Mouse (Mus musculus) forebrain, embryonic 14.5 days (tissue): ENCODE data around the gene Gxylt1. TPM values are rescaled to one million over a fixed set of nuclear protein-coding genes. Genes with fewer than 3 reads are reported as not detected.

ENCODE experiments used
- ATAC-seq: fragments of 200-750 bp; cut with Nextera tagmentation; 2 replicates; pipeline ENCODE4 v1.8.0; 2017; ENCODE audit warnings: mild to moderate bottlenecking, moderate library complexity
- DNase-seq: peaks from one replicate; pipeline ENCODE4 v3.0.0-alpha.2; 2015; ENCODE audit warnings: low spot score
- H3K27ac ChIP-seq: fragments of 300-500 bp; sonication (generic); 2 replicates; pipeline ENCODE4 v1.5.1; 2014; ENCODE audit warnings: low read depth, mild to moderate bottlenecking, control low read depth, low read length, moderate library complexity
- H3K27me3 ChIP-seq: fragments of 300-500 bp; sonication (generic); replicated peaks from 2 replicates; pipeline ENCODE4 v1.6.1; 2014; ENCODE audit warnings: low read length, control low read depth, mixed read lengths; ENCODE audit not compliant: control insufficient read depth, insufficient read depth
- H3K36me3 ChIP-seq: fragments of 300-500 bp; sonication (generic); 2 replicates; pipeline ENCODE4 v1.6.1; 2014; ENCODE audit warnings: low read length, control low read depth; ENCODE audit not compliant: control insufficient read depth, insufficient read depth
- H3K4me1 ChIP-seq: fragments of 300-500 bp; sonication (generic); 2 replicates; pipeline ENCODE4 v1.6.1; 2014; ENCODE audit warnings: antibody characterized with exemption, low read length, control low read depth; ENCODE audit not compliant: control insufficient read depth, insufficient read depth
- H3K4me2 ChIP-seq: fragments of 300-500 bp; sonication (generic); 2 replicates; pipeline ENCODE4 v1.6.1; 2014; ENCODE audit warnings: mild to moderate bottlenecking, control low read depth, low read length
- H3K4me3 ChIP-seq: fragments of 300-500 bp; sonication (generic); 2 replicates; pipeline ENCODE4 v1.5.1; 2014; ENCODE audit warnings: low read depth, low read length, control low read depth
- H3K9ac ChIP-seq: fragments of 300-500 bp; sonication (generic); 2 replicates; pipeline ENCODE4 v1.6.1; 2014; ENCODE audit warnings: mild to moderate bottlenecking, low read length, control low read depth, moderate library complexity
- H3K9me3 ChIP-seq: fragments of 300-500 bp; sonication (generic); replicated peaks from 2 replicates; pipeline ENCODE4 v1.6.1; 2016; ENCODE audit warnings: low read length, control low read depth, mixed read lengths; ENCODE audit not compliant: control insufficient read depth
- WGBS: fragments of 180-500 bp; shearing (Covaris S2); extraction: QIAGEN DNeasy Blood & Tissue Kit; methylation state at CpG from one replicate; pipeline ENCODE4 v1.1.7; 2014; 5-methylcytosine and 5-hydroxymethylcytosine counted together
- polyA plus RNA-seq: library from polyadenylated mRNA; unstranded; fragments of >200 nt; fragmentation: Nextera tagmentation; extraction: Ambion mirVana; gene quantifications from 2 replicates; pipeline ENCODE4 v1.2.1, GENCODE M21; 2014

Gene Gxylt1
- polyA plus RNA-seq, 1 experiment from 2014 or later, result 7.8 TPM

DNA sequence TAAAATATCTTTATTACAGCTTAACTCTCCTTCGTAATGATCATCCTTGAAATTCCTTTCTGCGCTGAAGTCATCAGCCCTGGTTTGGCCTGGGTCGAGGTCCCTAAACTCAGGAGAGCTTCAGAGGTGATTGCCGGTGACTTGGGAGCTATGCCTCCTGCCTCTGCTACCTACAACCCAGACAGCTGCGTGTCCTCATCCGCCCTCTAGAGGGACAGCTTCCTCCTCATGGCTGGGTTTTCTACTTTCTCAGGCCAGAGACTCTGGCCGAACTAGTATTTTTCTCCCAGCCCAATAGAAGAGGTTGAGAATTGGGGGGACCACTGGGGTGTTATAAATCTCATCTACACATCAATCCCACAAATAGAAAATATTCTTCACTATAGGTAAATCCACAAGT lies 52.5 kb downstream of the Gxylt1 start:
- no peaks in the 10 kb centered on the region for H3K27me3 ChIP-seq
- WGBS, result 61% methylated on average over 7 of the region's 7 CpGs
- H3K36me3 ChIP-seq, result no peaks in the 10 kb centered on the region
- ATAC-seq, result no peak
- no peak overlapping the region for H3K27ac ChIP-seq
- H3K4me1 ChIP-seq, result 0 out of 2 replicates have a peak, but pooled peaks cover 2% of the 10 kb centered on the region
- no peak overlapping the region for H3K9ac ChIP-seq
- H3K4me3 ChIP-seq, result no peak overlapping the region
- H3K4me2 ChIP-seq, result no peak overlapping the region
- H3K9me3 ChIP-seq, result no peaks in the 10 kb centered on the region
- no peak for DNase-seq

- ATAC-seq (no peak), DNase-seq (no peak)
- Histone ChIP-seq H3K4me2 (no peak overlapping the region), H3K27ac (no peak overlapping the region), H3K4me1 (no peaks in the 10 kb centered on the region), H3K9ac (no peak overlapping the region), H3K27me3 (no peaks in the 10 kb centered on the region), H3K9me3 (no peaks in the 10 kb centered on the region), H3K36me3 (no peaks in the 10 kb centered on the region), H3K4me3 (no peak overlapping the region)
- 97% methylated on average over 9 of the region's 9 CpGs for WGBS
Measured at GRCm38 (mm10) chr15:93212617-93213016, 62.4 kb downstream of the Gxylt1 start.

GRCm38 (mm10) chr15:93204861-93205260 lies 70.1 kb downstream of the Gxylt1 start:
- H3K36me3 ChIP-seq, result no peaks in the 10 kb centered on the region
- DNase-seq, result no peak
- H3K9me3 ChIP-seq, result no peaks in the 10 kb centered on the region
- ATAC-seq, result no peak
- H3K4me2 ChIP-seq, result no peak overlapping the region
- WGBS, result 83% methylated on average over 1 of the region's 1 CpGs
- H3K4me3 ChIP-seq, result no peak overlapping the region
- H3K4me1 ChIP-seq, result no peaks in the 10 kb centered on the region
- H3K27me3 ChIP-seq, result no peaks in the 10 kb centered on the region
- H3K27ac ChIP-seq, result no peak overlapping the region
- no peak overlapping the region for H3K9ac ChIP-seq

DNA sequence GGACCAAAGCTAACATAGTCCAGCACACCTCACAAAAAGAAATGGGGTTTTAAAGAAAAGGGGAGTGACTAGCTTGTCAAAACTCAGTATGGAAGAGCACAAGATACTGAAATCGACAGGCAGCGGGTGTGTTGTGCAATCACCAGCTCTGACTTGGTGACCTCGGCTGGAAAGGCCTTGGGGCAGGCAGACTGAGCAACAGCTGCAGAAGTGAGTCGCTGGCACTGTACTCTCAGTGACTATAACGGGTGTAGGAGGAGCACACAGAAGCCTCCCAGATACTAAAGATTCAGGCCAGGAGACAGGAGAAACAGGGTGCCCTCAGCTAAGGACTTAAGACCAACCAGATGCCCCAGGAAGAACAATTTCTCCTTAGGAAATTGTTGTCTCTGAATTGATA lies 73.0 kb downstream of the Gxylt1 start:
- Histone ChIP-seq H3K9ac (no peak overlapping the region), H3K4me3 (no peak overlapping the region), H3K4me2 (no peak overlapping the region), H3K27me3 (no peaks in the 10 kb centered on the region), H3K4me1 (no peaks in the 10 kb centered on the region), H3K9me3 (no peaks in the 10 kb centered on the region), H3K36me3 (no peaks in the 10 kb centered on the region), H3K27ac (no peak overlapping the region)
- ATAC-seq, result no peak
- DNase-seq, result no peak
- 91% methylated on average over 5 of the region's 5 CpGs for WGBS

DNA sequence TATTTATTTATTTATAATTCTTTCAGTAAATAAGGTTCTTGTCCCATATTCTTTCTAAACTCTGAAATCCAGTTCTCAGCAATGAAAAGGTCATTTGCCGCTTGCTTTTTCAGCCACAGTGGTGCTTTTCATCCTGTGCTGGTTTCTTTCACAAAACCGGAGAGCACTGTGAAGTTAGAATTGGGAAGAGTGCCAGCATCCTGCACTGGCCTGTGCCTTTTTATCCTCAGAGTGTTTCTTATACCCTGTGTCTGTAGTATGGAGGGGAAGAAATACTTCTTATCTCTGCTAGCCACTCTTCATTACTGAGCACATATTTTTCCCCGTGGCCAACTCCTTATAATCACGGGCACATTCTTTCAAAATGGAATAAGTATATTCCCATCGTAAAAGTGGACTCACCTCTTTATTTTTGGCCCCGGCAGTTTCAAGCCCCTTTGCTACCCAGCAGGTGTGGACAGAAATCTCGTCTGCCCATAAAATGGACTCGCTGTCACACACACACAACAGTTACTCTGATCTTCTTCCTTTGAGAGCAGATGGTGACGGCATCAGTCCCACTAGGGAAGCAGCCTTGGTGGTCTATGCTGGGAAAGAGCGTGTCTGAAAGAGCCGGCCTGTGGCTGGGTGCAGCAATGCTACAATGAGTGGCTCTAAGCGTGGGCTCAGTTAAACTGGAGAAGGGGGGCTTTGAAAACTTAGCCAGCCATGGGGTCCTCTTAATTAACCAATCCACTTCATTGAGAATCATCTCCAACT lies 83.4 kb downstream of the Gxylt1 start:
- Histone ChIP-seq H3K27ac (no peak overlapping the region), H3K9me3 (no peaks in the 10 kb centered on the region), H3K36me3 (no peaks in the 10 kb centered on the region), H3K9ac (no peak overlapping the region), H3K4me2 (no peak overlapping the region), H3K4me3 (no peak overlapping the region), H3K27me3 (no peaks in the 10 kb centered on the region), H3K4me1 (no peaks in the 10 kb centered on the region)
- 47% methylated on average over 12 of the region's 12 CpGs for WGBS
- DNase-seq, result peak; percentile 53
- ATAC-seq, result peak; percentile 67

Other genes starting within 250 kb of the Gxylt1 start
- gene Yaf2, start 61.8 kb upstream of the Gxylt1 start, polyA plus RNA-seq, result 77.1 and 106 TPM in 2 replicates
- 141 and 144 TPM in 2 replicates for gene Zcrb1, start 123.2 kb upstream of the Gxylt1 start, polyA plus RNA-seq
- 29.3 and 31.2 TPM in 2 replicates for gene Pphln1, start 123.2 kb upstream of the Gxylt1 start, polyA plus RNA-seq